Mouse (Mus musculus): ENCODE data around the gene Wdr78. TPM values are rescaled to one million over a fixed set of nuclear protein-coding genes. Genes with fewer than 3 reads are reported as not detected.

The Wdr78 gene
- total RNA-seq (2021) = 1 to 10 TPM in 1 of 2 experiments, under 1 TPM in 1; 0.59 to 1.1 TPM
- long read RNA-seq, experiment 1 = 0 reads
- long read RNA-seq, experiment 2, full-length matches to known transcripts = 1 of 2 reads
- long read RNA-seq, experiment 2, partial matches to known transcripts = 0 of 2 reads
- long read RNA-seq, experiment 2, other reads (novel, unspliced or antisense) = 1 of 2 reads

DNA sequence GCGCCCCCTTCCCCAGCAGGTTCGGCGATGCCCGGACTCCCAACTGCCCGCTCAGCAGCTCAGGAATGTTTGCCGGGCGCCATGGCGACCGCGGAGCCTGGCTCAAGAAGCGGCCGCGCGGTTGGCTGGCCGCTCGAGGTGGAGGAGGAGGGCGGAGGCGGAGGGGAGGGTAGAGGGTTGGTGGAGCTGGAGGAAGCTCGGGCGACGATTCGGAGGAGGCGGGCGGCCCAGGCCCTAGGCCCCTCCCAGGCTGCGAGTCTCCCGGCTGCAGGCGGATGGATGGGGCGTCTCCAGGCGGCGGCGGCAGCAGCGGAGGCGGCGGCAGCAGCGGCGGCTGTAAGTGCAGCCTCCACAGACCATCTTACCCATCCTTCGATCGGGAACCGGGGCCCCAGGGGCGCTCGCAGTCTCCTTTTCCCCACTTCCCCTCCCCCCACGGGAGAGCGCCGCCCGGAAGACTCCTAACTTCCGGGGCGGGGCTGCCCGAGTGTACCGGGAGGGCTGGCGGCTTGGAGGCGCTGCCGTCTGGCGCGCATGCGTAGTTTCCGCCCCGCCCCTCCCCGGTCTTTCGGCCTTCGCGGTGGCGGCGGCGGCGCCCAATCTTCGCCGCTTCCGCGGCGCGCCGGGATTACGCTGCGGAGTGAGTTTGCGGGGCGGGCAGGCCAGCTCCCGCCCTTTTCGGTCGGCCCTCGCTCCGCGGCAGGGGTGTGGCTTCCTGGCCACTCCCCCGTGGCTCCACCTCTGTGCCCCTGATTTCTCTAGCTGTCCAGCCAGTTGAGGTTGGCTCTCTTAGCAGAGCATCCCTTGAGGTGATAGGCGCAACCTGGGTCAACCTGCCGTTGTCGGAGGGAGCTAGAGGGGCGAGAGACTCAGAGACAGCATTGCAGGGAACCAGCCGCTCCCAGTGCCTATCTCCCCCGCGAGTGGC is at the start of gene Wdr78, which contains the start of gene Mier1:
Gene Wdr78, minus strand, starts transcription at position 372 of the 928 bp plus-strand sequence.
Gene Mier1, plus strand, starts transcription at position 207 of the 928 bp plus-strand sequence.
- DNase-seq = peak; percentile 97

DNA sequence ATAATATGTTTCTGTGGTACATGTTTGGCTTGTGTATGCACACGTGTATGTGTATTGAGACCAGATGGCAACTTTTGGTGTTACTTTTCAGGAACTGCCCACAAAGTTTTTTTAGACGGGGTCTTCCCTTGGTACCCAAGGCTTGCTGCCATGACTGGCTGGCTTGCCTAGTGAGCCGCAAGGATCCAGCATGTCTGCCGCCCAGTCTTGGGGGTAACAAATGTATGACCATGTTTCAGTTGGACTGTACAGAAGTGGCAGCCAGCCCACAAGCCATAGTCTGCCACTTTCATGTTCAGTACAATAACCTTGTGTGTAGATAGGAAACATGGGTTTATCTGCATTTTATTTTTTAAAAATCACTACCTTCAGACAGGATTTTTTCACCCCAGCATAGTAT is 44.4 kb upstream of the Wdr78 start:
- DNase-seq = no peak

DNA sequence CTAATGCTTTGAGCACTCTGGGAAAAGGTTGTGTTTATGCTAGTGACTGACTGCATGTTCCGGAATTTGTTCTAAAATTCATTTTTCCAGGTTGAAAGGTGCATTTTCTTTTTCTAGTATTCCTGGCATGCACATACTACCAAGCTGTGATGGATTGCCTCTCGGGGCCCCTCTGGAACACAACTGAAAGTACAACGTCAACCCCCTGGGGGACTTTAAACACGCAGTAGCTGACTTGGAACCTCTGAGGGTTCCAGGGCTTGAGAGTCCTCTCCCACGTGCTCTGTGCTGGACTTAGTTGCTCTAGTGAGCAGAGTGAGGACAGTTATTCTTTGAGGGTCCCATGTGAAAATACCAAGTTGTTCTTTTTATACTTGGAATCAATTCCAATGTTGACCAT is 37.6 kb upstream of the Wdr78 start:
- no peak for DNase-seq

DNA sequence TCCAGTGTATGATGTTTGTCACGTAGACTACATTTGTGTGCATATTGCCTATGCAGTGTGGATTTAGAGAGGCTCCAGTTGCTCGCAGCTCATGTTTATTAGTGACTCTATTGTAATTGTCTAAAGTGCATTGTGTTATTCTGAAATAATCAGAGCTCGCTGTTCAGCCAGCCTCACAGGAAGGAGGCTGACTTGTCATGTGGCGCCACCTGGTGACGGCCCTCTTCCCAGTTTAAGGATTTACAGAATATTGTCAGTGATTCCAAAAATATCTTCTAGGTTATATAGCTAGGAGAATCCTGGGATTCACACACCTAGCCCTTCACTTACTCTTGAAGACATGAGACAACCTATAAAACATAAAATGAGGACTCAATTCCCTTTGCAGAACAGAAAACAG is 32.0 kb upstream of the Wdr78 start:
- DNase-seq = peak; percentile 32

DNA sequence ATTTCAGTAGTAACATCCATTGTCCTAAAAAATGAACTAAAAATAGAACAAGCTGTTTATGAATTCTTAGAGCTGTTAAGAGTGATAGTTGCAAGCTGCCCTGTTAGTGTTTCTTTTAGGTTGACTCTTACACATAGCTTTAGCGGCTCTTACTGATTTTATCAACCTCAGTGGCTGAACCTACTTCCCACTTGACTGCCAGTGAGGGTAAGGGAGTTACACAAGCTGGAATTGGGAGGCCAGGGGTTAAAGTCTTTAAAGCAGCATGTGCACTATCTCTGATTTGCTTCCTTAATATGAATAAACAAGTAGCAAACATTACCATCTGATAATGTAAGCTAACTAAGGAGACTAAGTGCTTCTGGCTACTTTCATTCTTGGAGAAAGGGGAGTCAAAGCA is 22.6 kb upstream of the Wdr78 start:
- no peak for DNase-seq

DNA sequence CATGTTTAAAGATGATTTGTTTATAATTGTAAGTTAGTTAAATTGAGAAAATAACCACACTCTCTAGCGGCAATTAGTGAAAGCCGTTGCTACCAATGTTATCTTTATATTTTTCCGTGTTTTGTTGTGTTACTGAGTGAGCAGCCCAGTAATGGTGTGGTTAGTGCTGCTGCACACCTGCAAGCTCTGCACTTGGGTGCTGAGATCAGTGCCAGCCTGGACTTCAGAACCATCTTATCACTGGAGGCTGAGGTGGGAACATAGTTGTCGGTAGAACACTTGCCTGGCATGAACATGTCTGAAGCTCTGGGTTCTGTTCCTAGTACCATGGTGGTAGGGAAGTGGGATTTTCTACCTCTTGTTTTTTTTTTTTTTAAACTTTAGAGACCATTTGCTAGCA is 12.2 kb upstream of the Wdr78 start:
- no peak for DNase-seq

DNA sequence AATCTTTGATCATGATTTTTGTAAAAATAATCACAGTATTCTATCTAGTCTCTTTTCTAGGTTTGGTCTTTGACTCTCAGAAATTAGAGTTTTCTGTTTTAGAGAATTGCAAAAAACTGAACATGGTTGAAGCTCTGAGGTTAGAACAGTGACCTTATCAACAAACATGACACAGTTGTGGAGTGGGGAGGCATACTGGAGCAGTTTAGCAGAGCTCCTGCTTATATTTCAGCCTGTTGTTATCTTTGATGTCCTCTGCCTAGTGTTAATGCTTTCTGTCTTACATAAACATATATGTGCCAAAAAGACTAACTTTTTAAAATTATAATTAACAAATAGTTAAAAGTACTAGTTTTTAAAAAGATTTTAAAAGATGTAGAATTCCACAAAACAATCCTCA is 9.3 kb upstream of the Wdr78 start:
- no peak for DNase-seq

DNA sequence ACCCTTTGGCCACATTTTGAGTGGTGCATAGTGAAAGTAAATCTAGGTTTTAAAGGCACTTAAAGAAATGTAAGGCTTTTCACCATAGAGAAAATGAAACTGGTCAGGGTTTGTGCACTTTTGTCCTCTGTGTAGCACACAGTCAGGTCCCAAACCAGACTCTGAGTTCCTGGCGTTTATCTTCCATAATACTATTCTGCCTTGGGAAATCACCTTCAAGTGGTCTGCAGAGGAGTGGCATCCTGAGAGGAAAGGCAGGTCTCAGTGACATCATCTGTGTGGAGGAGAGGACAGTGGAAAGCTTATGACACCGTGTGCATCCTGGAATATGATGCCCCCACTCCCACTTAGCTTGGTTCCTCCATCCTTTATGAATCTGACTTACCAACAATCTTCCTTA is 8.7 kb upstream of the Wdr78 start:
- DNase-seq = no peak

DNA sequence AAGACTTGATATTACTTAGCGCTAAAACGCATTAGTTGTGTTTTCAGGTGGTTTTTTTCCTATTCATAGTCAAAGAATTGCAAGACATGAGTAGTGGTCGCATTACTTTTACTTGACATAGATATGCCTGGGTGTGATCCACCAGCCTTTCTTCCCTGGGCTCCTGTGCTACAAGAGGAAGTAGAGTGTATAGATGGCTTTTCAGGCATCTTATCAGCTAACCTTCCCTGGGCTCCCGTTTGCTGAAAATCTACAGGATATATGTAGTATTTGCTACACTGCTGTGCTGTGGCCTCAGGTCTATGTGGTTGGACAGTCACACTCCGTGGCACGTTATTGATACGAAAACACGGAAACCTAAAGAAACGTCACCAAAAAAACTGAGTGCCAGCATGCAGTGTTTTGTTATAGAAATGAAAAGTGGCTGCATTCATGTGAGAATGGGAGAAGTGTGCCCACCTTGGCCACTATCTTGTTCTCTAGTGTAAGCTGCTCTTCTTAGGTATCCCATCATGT is 6.6 kb upstream of the Wdr78 start:
- DNase-seq = no peak

DNA sequence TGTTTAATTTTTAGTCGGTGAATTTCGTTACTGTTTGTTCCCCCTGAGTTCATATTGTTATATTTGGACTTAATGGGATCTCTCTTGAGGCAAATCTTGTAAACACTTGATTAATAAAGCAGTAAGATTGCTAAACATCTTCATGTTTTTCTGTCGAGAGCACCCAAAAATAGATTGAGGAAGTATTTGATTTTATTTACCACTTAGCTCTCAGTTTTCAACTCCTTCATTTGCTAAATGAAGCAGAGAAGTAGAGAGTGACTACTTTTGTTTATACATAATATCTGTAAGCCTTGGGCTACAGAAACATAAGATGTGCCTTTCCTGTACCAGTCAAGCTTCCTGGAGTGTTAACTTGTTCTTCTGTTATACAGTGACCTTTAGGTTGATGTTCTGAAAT is 6.0 kb upstream of the Wdr78 start:
- no peak for DNase-seq

DNA sequence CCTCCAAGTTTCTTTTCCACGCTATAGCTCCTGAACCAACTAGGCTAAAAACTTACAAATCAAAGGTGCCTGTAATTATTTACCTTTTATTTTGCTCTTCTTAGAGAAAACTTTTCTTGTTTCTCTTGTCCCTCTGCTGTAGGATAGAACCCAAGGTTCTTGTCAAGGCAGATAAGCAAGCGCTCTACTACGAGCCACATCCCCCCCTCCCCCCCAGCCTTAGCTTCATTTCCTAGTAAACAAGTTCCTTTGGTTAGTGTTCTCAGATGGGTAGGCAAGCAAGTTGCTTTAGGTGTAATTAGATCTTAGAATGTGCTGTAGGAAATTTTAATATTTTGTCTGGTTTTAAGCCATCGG is 5.7 kb upstream of the Wdr78 start:
- DNase-seq = no peak

DNA sequence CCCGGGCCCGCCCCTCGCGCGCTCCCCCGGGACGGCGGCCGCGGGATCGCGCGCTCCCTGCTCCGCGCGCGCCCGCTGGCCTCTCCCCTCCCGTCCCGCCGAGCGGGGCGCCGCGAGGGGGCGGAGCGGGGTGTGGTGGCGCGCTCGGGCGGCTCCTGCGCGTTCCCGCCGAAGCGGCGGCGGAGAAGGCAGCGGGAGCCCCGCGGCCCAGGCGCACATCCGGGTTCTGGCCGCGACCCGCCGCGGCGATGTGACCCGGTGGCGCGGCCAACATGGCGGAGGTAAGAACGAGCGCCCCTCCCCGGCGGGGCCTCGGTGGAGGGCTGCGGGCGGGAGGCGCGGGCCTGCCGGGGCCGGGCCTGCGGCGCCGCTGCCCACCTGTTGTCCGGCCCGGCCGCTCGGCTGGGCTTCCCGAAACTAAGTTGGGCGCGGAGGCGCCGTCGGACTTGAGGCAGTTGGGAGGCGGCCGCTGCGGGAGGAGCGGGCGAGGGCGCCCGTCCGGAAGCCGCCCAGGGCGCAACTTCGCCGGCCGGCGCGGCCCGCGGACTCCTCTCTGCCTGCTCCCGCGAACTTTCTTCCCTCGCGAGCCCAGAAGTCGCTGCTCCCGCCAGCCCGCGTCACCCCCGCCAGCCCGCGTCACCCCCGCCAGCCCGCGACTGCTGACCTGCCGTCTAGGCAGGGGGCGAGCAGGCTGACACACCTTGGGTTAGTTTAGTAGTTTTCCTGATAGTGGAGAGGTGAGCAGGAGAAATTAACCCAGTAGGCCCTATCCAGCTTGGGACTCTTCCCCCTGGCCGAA is 5.1 kb upstream of the Wdr78 start:
- peak; percentile 89 for DNase-seq

DNA sequence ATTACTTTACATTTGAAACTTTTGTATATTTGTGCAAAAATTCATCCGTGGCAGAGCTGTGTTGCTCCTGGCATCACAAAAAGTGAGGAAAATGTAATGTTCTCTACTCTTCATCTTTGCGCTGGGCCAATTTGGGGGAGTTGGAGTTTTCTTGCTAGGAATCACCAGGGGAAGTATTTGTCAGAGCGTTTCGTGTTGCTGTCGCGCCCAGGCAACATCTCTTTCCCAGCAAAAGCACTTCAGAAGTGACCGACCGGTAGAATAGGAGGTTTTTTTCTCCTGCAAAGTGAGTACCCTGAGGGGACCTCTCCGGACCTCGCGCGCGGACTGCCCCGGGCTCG is 4.5 kb upstream of the Wdr78 start:
- DNase-seq = no peak

DNA sequence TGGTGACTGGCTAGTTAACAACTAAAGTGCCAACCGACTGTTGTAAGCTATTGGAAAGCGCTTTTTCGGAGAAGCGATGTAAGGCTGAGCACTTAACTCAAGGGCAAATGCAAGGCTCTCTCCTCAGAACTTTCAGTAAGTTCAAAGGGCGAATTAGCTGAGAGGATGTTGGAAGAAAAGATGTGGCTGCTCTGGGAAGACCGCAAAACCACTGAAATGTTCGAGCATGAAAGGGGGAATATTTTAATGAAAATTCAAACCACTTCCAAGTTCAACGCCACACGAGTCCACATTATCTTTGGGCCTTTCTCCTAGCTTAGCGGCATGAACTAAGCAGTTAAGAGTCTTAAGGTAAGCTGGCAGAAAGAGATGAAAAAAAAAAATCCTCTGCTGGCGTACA is 953 bp downstream of the Wdr78 start:
- no peak for DNase-seq

DNA sequence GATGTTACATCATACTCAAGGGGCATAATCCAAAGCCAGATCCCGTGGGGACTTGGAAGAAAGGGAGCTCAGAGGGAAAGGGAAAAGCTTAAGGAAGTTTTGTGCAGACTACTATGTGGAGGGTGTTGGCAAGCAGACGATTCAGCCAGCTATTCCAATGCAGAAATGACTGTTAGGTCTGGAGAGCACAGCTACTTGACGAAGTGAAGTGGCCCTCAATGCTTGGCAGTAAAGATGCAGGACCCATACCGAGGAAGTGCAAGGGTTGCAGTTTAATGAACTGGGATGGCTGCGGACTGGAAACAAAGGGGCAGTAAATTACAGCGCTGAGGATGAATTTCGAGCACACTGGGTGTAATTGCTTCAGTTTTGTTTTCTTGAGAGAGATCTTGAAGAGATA is 1.7 kb downstream of the Wdr78 start:
- DNase-seq = no peak

DNA sequence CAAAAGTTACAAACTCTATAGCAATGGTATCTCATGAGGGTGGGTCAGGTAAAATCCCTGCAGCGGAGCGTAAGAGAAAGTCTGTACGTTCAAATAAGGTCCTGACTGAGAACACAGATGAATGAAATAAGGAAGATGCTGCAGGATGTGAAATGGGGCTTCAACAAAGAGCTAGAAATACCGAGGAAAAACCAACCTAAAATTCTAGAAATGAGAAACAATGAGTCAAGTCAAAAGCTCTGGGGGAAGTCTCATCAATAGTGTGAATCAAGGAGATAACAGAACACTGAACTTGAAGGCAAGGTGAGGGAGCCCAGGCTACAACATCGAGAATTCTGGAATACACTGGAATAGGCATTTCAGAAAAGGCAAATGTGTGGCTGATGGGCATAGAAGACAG is 15.8 kb downstream of the Wdr78 start:
- DNase-seq = no peak

DNA sequence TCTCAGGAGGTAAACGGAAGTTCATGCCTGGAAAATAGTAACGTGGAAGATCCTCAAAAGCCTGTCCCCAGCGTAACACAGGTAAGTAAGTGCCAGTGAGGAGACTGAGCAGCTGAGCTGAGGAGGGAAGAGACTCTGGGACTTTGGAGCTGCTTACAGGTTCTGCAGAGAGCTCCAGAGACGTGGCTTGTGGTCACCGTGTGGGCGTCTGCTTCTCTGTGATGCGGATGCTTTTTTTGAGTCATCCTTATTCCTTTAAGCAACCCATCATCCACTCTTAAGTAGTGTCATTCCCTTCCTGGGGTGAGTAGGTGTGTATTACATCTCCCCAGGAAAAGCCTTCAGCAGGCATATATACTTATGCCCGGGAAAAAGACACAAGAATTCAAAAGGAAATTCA is 18.4 kb downstream of the Wdr78 start:
- no peak for DNase-seq

DNA sequence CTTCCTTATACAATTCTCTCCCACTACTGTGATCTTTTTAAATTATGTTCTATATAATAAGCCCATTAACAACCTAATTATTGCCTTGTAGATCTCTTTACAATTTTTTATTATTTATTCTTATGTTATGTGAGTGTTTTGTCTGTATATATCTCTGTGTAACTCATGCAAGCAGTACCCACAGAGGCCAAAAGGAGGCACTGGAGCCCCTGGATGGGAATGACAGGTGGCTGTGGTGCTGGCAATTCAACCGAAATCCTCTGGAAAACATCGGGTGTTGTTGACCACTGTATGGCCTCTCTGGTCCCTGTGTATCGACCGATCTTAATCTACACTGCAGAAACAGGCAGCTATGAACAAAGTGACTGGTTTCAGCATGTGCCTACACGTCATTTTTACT is 29.1 kb downstream of the Wdr78 start:
- no peak for DNase-seq

DNA sequence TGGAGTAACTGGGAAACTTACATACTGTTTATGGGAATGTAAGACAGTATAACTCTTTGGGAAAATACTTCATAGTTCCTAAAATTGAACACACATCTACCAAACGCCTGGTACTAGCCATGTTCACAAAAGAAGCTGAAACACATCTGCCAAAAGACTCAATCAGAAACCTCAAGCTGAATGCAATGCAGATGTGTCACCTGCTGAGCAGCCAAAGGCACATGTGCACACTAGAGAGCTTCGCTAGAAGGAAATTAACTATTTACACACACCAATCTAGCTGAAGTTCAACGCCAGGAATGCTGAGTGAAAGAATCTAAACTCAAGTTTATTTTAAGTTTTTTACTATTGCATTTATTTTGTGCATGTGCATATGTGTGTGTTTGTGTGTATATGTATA is 43.7 kb downstream of the Wdr78 start:
- no peak for DNase-seq

DNA sequence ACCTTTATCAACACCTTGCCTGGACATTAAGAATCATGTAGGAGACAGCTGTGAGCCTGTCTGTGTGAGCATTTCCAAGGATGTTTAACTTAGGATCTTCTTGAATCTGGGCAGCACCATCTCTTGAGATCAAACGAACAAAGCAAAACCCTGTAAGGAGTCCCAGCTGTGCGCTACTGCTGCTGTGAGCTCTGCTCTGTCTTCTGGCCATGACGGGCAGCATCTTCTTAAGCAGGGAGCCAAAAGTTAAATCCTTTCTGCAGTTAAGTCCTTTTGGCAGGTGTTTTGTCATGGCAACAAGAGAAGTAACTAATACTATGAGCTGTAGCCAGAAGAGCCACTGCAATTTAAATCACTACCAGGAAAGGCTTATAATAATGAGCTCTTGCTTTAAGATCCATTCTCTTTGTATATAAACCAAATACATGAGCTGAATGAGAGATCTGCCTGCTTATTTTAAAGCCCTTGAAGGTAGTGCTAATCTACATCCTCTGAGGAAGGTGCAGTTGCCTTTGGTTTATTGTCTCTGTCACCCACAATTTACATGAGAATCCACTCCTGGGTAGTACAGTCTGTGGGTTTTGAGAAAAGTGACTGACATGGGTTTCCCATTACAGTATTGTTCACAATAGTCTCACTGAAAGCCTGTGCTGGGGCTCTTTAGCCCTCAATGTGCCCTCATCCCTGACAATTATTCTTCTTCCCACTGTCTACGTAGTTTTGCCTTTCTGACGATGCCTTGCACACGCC is 46.3 kb downstream of the Wdr78 start:
- DNase-seq = no peak

DNA sequence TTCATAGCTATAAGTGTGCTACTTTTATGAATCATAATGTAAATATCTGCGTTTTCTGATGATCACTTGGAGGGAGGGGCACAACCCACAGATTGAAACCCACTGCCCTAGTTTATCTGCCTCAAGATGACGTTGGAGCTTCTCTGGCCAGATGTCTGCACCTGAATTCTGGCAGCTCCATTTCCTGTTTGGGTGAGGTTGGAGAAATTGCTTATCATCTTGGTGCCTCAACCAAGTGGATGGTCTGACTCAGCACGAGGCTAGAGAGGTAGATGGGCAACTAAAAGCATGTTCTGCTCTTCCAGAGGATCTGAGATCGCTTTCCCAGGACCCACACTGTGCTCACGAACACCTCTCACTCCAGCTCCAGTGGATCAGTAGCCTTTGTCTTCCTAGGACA is 49.4 kb downstream of the Wdr78 start:
- peak; percentile 8 for DNase-seq

DNA sequence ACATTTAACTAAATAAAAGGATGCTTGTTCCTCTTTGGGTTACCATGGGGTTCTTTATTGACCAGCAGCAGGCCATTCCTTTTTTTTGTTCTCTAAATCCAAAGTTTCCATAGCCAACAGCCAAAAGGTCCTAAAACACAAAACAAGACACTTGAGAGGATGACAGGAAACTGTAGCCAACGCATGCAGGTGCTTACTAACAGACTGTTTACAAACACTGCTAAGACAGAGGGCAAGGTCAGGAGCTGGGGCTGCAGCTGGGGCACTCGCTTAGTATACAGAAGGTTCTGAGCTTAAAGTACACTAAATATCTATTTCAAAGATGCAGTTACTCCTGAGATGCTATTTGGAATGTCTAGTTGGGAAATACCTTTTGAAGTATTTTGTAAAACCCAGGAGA is 49.9 kb downstream of the Wdr78 start:
- no peak for DNase-seq
